Mouse (Mus musculus) left cerebral cortex, adult 2 months (tissue): Measurements from ENCODE around the gene Pnpla1. TPM values are rescaled to one million over a fixed set of nuclear protein-coding genes. Genes with fewer than 3 reads are reported as not detected.
A peak's percentile ranks its signal among the peaks of the same experiment; 100 is the strongest.

Experiments used
- DNase-seq, 2 experiments: peaks; one replicate each; pipeline ENCODE4 v3.0.0; 2021 to 2022; ENCODE audit warnings: low spot score in 2 of 2, mixed read lengths in 1 of 2; ENCODE audit errors: extremely low spot score in 1 of 2
- H3K27ac ChIP-seq: fragments of 200-600 bp; 2 replicates; pipeline ENCODE4 v1.8.1; 2022
- H3K4me3 ChIP-seq: fragments of 200-600 bp; 2 replicates; pipeline ENCODE4 v1.8.1; 2022
- CTCF ChIP-seq: fragments of 200-600 bp; IDR thresholded peaks from 2 replicates; pipeline ENCODE4 v1.8.1; 2022; ENCODE audit warnings: antibody characterized with exemption, mild to moderate bottlenecking, moderate library complexity
- intact Hi-C: fragments of 180-260 bp; cut with DNase I; formaldehyde crosslinking; loops from one replicate; pipeline ENCODE4 v1.15.1; 2025
- total RNA-seq, 2 experiments: library from RNA; stranded (reverse); gene quantifications; 2 replicates each; pipeline ENCODE4 v1.2.3; 2021

Gene Pnpla1
- total RNA-seq, 2 experiments from 2014 or later: 0.61 to 0.66 TPM

DNA sequence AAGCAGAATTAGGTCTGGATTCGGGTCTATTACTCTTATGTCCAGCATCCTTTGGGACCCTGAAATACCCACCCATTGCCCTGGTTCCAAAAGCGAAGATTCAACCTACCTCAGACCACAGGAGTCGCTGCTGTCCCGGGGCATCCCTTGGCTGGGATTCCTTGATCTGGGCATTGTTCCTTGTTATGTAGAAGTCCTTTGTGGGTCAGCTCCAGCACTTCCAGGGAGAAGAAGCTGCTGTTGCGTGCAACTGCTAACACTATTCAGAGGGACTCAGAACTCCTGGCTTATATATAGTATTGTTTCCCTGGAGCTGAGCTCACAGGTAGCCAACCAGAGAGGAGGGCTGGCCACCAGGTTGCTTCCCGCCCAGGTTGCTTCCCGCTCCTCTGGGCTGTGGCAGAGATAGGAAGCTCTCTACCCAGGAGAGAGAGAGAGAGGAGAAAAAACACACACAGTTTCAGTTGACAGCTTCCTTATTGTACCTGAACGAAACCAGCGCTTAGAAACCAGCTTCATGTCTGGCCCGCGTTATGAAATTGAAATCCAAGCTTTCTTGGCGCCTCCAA, 56.9 kb downstream of the Pnpla1 start, which contains the start of gene 4930539E08Rik:
Gene 4930539E08Rik (minus strand): TSS at position 265 of the 569 bp plus-strand sequence.
- DNase-seq: no peak
- no peak for TF ChIP-seq CTCF
- Histone ChIP-seq H3K4me3 (no peak within 1 kb of the TSS), H3K27ac (no peak within 1 kb of the TSS)
- intact Hi-C loops: no loop called here

DNA sequence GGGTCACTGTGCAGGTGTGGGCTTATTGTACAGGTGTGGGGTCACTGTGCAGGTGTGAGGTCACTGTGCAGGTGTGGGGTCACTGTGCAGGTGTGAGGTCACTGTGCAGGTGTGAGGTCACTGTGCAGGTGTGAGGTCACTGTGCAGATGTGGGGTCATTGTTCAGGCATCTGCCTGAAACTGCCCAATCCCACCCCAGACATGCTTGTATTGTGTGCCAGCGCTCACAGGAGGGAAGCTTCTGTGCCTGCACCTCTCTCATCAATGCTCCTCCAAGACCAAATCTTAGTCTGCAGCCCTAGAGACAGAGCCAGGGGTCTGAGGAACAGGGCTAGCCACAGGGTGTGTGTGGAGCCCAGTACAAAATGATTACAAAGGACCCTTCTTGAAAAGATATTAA, 58.3 kb downstream of the Pnpla1 start:
- Histone ChIP-seq H3K27ac (no peak overlapping the region), H3K4me3 (no peak overlapping the region)
- TF ChIP-seq CTCF: no peak
- intact Hi-C loops: no loop called here
- DNase-seq: no peak

DNA sequence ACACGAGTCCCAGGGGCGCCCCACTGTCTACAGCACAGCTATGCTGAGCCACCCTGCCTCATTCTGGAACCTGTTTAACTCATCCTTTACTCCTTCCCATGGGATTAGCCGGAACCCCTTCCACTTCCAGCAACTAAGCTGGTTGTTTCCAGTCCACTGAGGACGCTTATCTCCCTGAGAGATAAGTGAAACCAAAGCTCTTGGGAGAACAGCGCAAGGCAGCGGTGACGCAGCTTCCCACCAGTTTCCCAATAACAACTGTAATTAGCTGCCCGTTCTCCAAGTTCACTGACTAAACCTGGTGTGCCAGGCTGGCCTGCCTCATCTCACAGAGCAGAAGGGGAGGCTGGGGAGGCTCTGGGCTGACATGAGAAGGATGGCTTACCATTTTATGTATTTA, 62.9 kb downstream of the Pnpla1 start:
- intact Hi-C loops: no loop called here
- no peak overlapping the region for H3K4me3 ChIP-seq
- DNase-seq: no peak
- TF ChIP-seq CTCF: no peak
- H3K27ac ChIP-seq: no peak overlapping the region

GRCm38 (mm10) chr17:28922096-28922495, 63.9 kb downstream of the Pnpla1 start:
- intact Hi-C loops: no loop called here
- no peak overlapping the region for H3K27ac ChIP-seq
- DNase-seq: no peak
- H3K4me3 ChIP-seq: no peak overlapping the region
- no peak for TF ChIP-seq CTCF

GRCm38 (mm10) chr17:28924957-28925595, 66.9 kb downstream of the Pnpla1 start:
- Histone ChIP-seq H3K27ac (no peak overlapping the region), H3K4me3 (no peak overlapping the region)
- no peak for DNase-seq
- intact Hi-C loops: no loop called here
- TF ChIP-seq CTCF: no peak

DNA sequence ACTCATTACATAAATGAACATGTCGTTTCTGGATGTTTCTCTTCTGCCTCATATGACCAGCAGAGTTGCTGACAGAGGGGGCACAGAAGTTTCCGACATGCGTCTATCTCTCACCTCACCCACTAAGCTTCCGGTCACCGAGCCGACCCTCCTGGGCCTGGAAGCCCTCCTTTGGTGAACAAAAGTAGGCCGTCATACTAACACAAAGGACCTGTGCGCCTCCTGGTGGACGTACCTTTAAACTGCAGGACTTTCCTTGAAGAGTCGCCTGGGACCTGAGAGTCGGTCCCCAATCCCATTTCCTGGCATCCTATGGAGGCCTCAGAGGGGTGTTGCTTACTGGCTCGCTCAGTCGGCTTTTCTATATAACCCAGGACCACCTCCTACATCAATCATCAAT, 68.2 kb downstream of the Pnpla1 start:
- DNase-seq: peak; percentile 78 to 81
- 0 out of 2 replicates have a peak overlapping the region, but pooled peaks have one; percentile 48 for H3K27ac ChIP-seq
- TF ChIP-seq CTCF: peak; percentile 92
- no peak overlapping the region for H3K4me3 ChIP-seq
- intact Hi-C loops: loop anchor here (1.0 to 2.0 kb wide), 4 partner anchors 22 to 235 kb away; partner anchors contain the start of gene Mapk14

GRCm38 (mm10) chr17:28926866-28927635, 68.8 kb downstream of the Pnpla1 start:
- peak; percentile 87 for TF ChIP-seq CTCF
- intact Hi-C loops: loop anchor here (1.0 to 2.0 kb wide), 4 partner anchors 22 to 236 kb away; partner anchors contain the start of gene Mapk14
- H3K4me3 ChIP-seq: no peak overlapping the region
- H3K27ac ChIP-seq: no peak overlapping the region
- DNase-seq: peak in 1 of 2 experiments; percentile 50

GRCm38 (mm10) chr17:28928004-28928403, 69.8 kb downstream of the Pnpla1 start:
- Histone ChIP-seq H3K27ac (no peak overlapping the region), H3K4me3 (no peak overlapping the region)
- intact Hi-C loops: no loop called here
- TF ChIP-seq CTCF: no peak
- no peak for DNase-seq

DNA sequence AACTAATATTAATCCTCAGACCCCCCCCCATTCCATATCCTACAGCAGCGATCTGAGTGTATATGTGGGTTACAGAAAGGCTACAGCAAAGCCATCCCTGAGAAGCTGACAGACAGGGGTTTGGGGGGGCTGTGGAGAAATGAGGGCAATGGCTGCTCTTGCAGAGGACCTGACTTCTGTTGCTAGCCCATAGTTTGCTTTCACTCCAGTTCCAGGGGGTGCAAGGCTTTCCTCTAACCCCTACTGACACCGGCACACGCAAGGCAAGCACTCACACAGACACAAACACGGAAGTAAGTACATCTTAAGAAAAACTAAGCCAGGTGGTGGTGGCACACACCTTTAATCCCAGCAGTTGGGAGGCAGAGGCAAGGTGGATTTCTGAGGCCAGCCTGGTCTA, 71.2 kb downstream of the Pnpla1 start:
- intact Hi-C loops: no loop called here
- Histone ChIP-seq H3K27ac (no peak overlapping the region), H3K4me3 (no peak overlapping the region)
- no peak for TF ChIP-seq CTCF
- DNase-seq: no peak

DNA sequence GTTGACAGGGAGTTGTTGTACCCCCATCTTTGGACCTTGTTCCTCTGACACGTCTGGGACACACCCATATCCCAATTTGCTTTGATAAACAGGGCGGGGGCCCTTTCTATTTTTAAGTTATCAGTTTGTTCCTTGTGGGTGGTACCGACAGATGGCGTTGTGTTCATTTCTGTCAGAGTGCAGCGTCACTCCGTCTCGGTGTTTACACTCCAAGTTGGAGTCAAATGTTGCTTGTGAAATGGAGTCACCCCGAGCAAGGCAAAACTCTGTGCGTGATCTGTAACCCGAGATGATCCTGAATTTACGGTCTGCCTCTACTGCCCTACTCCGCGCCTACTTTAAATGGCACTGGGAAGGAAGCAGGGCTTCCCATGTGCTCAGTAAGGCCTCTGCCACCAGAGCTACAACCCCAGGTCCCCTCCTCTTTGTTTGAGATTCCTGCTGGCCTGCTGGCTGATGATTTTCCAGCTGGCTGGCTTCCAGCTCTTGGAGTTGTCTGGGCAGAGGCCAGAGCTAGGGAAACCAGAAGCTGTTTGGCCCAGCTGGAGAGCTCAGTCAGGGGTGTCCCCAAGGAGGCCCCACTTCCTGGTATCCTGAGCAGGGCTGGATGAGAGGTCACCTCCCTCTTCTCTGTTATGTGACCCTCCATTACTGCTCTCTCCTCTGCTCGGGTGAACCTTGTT, 72.3 kb downstream of the Pnpla1 start:
- TF ChIP-seq CTCF: peak; percentile 39
- peak; percentile 49 to 54 for DNase-seq
- Histone ChIP-seq H3K27ac (no peak overlapping the region; the same call in 1 of the 2 replicates), H3K4me3 (no peak overlapping the region)
- intact Hi-C loops: no loop called here

DNA sequence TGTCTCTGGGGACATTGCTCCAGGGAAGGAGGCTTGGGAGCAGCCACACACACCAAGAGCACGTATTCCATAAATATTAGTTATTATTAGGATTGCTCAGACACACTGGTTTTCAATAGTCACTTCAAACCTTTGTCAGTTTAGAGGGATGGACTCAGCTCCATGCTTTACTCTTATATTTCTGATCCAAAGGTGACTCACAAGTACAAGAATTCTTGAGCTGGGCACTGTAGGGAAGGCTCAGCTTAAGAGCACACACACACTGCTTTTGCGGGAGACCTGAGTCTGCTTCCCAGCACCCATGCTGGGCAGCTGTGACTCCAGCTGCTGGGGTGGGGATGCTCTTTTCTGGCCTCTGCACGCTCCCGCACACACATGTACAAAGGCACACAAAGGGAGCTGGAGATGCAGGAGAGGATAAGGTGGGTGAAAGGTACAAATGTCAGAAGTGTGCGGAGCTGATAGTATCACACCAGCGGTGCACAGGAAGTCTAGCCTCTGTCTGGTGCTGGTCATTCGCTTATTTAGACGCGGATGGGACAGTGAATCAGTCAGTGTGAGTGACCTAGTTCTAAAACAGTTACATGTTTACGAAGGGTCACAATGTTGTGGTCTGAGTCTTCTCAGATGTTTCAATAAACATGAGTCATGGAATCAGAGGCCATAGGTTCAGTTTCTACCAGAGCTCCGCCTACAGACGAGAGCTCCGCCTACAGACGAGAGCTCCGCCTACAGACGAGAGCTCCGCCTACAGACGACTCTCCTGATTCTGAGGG, 73.4 kb downstream of the Pnpla1 start:
- no peak for TF ChIP-seq CTCF
- Histone ChIP-seq H3K4me3 (no peak overlapping the region), H3K27ac (no peak overlapping the region)
- intact Hi-C loops: no loop called here
- DNase-seq: no peak
